Mouse (Mus musculus): ENCODE data around the gene Sult1a1.

Gene Sult1a1

GRCm38 (mm10) chr7:126624774-126625173 is 51.5 kb downstream of the Sult1a1 start:
- DNase-seq (ENCODE audit: low read depth, low spot score), result no peak

DNA sequence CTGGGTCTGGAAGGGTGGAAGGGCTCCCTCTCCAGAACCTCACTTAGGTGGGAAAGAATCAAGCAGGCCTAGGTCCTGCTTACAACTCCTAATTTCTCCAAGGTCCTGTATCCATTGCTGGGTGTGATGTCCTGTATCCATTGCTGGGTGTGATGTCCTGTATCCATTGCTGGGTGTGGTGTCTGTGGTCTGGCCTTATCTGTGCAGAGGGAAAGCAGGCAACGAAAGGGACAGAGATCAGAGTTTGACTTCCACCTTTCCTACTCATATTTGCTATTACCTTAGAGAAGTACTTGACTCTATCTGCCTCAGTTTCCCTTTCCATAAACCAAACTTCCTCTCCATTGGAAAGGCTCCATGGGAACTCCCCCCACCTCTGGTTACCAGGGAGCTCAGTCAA is 52.9 kb downstream of the Sult1a1 start:
- no peak for DNase-seq (ENCODE audit: low read depth, low spot score)

Data from forelimb bud, embryonic 11.5 days (tissue).